Mouse (Mus musculus) MEL (cell line): ENCODE results near the gene Igf2bp1.

Experiments used
- CHD1 ChIP-seq: IDR thresholded peaks from 2 replicates; pipeline ENCODE4 v1.6.1; 2012; ENCODE audit warnings: low read depth, mild to moderate bottlenecking, inconsistent platforms, low read length, improper control_type of control experiment
- CHD2 ChIP-seq: IDR thresholded peaks from 2 replicates; pipeline ENCODE4 v1.6.1; 2011; ENCODE audit warnings: low read length, improper control_type of control experiment
- CTCF ChIP-seq, 3 experiments: IDR thresholded peaks in 2 of 3; conservative IDR thresholded peaks in 1 of 3; 2 replicates each; pipeline ENCODE4 v1.5.1; 2011 to 2012; ENCODE audit warnings: low read length in 3 of 3, low read depth in 2 of 3, mild to moderate bottlenecking in 2 of 3, improper control_type of control experiment in 1 of 3, inconsistent platforms in 1 of 3, mixed read lengths in 1 of 3, moderate library complexity in 1 of 3; ENCODE audit not compliant: control insufficient read depth in 1 of 3, insufficient read depth in 1 of 3, poor library complexity in 1 of 3, severe bottlenecking in 1 of 3
- EP300 ChIP-seq, 2 experiments: IDR thresholded peaks; 2 replicates each; pipeline ENCODE4 v1.6.1; 2011; ENCODE audit warnings: improper control_type of control experiment in 2 of 2, low read length in 2 of 2, low read depth in 1 of 2, mild to moderate bottlenecking in 1 of 2
- MAX ChIP-seq: IDR thresholded peaks from 2 replicates; pipeline ENCODE4 v1.6.1; 2011; ENCODE audit warnings: low read length, improper control_type of control experiment
- MYC ChIP-seq: IDR thresholded peaks from 2 replicates; pipeline ENCODE4 v1.6.1; 2011; ENCODE audit warnings: low read depth, mild to moderate bottlenecking, low read length, improper control_type of control experiment, moderate library complexity
- NELFE ChIP-seq: IDR thresholded peaks from 2 replicates; pipeline ENCODE4 v1.6.1; 2011; ENCODE audit warnings: low read depth, low read length, improper control_type of control experiment
- NRF1 ChIP-seq: IDR thresholded peaks from 2 replicates; pipeline ENCODE4 v1.6.1; 2014; ENCODE audit warnings: low read depth, mild to moderate bottlenecking, inconsistent platforms, low read length, improper control_type of control experiment, moderate library complexity; ENCODE audit not compliant: poor library complexity, insufficient read depth, severe bottlenecking
- POLR2AphosphoS2 ChIP-seq: IDR thresholded peaks from 2 replicates; pipeline ENCODE4 v1.6.1; 2011; ENCODE audit warnings: low read length, improper control_type of control experiment
- RCOR1 ChIP-seq: IDR thresholded peaks from 2 replicates; pipeline ENCODE4 v1.6.1; 2012; ENCODE audit warnings: low read depth, mild to moderate bottlenecking, inconsistent platforms, low read length, improper control_type of control experiment
- TAL1 ChIP-seq: IDR thresholded peaks from 2 replicates; pipeline ENCODE4 v1.6.1; 2012; ENCODE audit warnings: mild to moderate bottlenecking, inconsistent platforms, low read length, moderate library complexity, mixed read lengths
- TBP ChIP-seq: IDR thresholded peaks from 2 replicates; pipeline ENCODE4 v1.8.0; 2011; ENCODE audit warnings: low read depth, low read length, improper control_type of control experiment
- ZNF384 ChIP-seq: IDR thresholded peaks from 2 replicates; pipeline ENCODE4 v1.6.1; 2012; ENCODE audit warnings: low read depth, mild to moderate bottlenecking, inconsistent platforms, low read length, improper control_type of control experiment

- no peak for TF ChIP-seq MYC
- no peak for TF ChIP-seq ZNF384
- TF ChIP-seq NELFE, result no peak
- no peak for TF ChIP-seq CTCF (IDR thresholded peaks at IDR 0.05 in 2 of 3, conservative IDR thresholded peaks at IDR 0.05 in 1 of 3; ENCODE audit: control insufficient read depth in 1 of 3, insufficient read depth in 1 of 3, low read depth in 2 of 3, low read length in 3 of 3, poor library complexity in 1 of 3, severe bottlenecking in 1 of 3)
- TF ChIP-seq RCOR1, result no peak
- TF ChIP-seq EP300 (IDR thresholded peaks at IDR 0.05; ENCODE audit: low read depth in 1 of 2, low read length in 2 of 2), result no peak
- TF ChIP-seq CHD1, result no peak
- TF ChIP-seq CHD2, result no peak
- TF ChIP-seq MAX, result no peak
- TF ChIP-seq POLR2AphosphoS2, result no peak
- TF ChIP-seq NRF1, result no peak
- no peak for TF ChIP-seq TBP
- no peak for TF ChIP-seq TAL1
Measured at GRCm38 (mm10) chr11:95915006-95915710, 90.6 kb downstream of the Igf2bp1 start.
